Mouse (Mus musculus): ENCODE data around the gene Asb15. TPM values are rescaled to one million over a fixed set of nuclear protein-coding genes. Genes with fewer than 3 reads are reported as not detected.

The Asb15 gene
- polyA plus RNA-seq, 1 experiment = 1.1 TPM

- no peak for DNase-seq
- H3K36me3 ChIP-seq (ENCODE audit: control insufficient read depth, insufficient read depth, low read length) = no peaks in the 10 kb centered on the region
- H3K4me3 ChIP-seq (ENCODE audit: control insufficient read depth, insufficient read depth, low read length) = no peak overlapping the region
- WGBS = 95% methylated on average over 5 of the region's 5 CpGs
- H3K27ac ChIP-seq (ENCODE audit: control insufficient read depth, insufficient read depth, low read length) = no peak overlapping the region
- no peaks in the 10 kb centered on the region for H3K27me3 ChIP-seq (ENCODE audit: control insufficient read depth, insufficient read depth, low read length)
- TF ChIP-seq POLR2A (IDR thresholded peaks at IDR 0.05; ENCODE audit: control insufficient read depth, extremely low read depth, insufficient read depth, low read length, poor library complexity) (no peak), CTCF (IDR thresholded peaks at IDR 0.05; ENCODE audit: borderline replicate concordance, control insufficient read depth, extremely low read depth, insufficient read depth, low read length, poor library complexity) (no peak)
- no peaks in the 10 kb centered on the region for H3K4me1 ChIP-seq (replicated peaks; ENCODE audit: control insufficient read depth, insufficient read depth, low read length)
These were observed 62.3 kb downstream of the Asb15 start for GRCm38 (mm10) chr6:24590282-24590681.

- no peak for DNase-seq
- Histone ChIP-seq H3K4me3 (ENCODE audit: control insufficient read depth, insufficient read depth, low read length) (no peak overlapping the region), H3K27me3 (ENCODE audit: control insufficient read depth, insufficient read depth, low read length) (no peaks in the 10 kb centered on the region), H3K4me1 (replicated peaks; ENCODE audit: control insufficient read depth, insufficient read depth, low read length) (no peaks in the 10 kb centered on the region), H3K36me3 (ENCODE audit: control insufficient read depth, insufficient read depth, low read length) (no peaks in the 10 kb centered on the region), H3K27ac (ENCODE audit: control insufficient read depth, insufficient read depth, low read length) (no peak overlapping the region)
- no peak for TF ChIP-seq POLR2A (IDR thresholded peaks at IDR 0.05; ENCODE audit: control insufficient read depth, extremely low read depth, insufficient read depth, low read length, poor library complexity)
- WGBS = 79% methylated on average over 10 of the region's 10 CpGs
These were observed 63.7 kb downstream of the Asb15 start for GRCm38 (mm10) chr6:24591525-24592218.

- WGBS = 94% methylated on average over 10 of the region's 10 CpGs
- no peak within 1 kb of the TSS for H3K27ac ChIP-seq (ENCODE audit: control insufficient read depth, insufficient read depth, low read length)
These were observed 69.6 kb downstream of the Asb15 start, which contains the start of gene Lmod2 for GRCm38 (mm10) chr6:24597500-24597899. TSS of gene Lmod2 (plus strand) at chr6:24597762.

GRCm38 (mm10) chr6:24599179-24599578 lies 71.2 kb downstream of the Asb15 start:
- no peaks in the 10 kb centered on the region for H3K4me1 ChIP-seq (replicated peaks; ENCODE audit: control insufficient read depth, insufficient read depth, low read length)
- 93% methylated on average over 6 of the region's 6 CpGs for WGBS
- TF ChIP-seq POLR2A (IDR thresholded peaks at IDR 0.05; ENCODE audit: control insufficient read depth, extremely low read depth, insufficient read depth, low read length, poor library complexity) (no peak), CTCF (IDR thresholded peaks at IDR 0.05; ENCODE audit: borderline replicate concordance, control insufficient read depth, extremely low read depth, insufficient read depth, low read length, poor library complexity) (no peak)
- H3K27ac ChIP-seq (ENCODE audit: control insufficient read depth, insufficient read depth, low read length) = no peak overlapping the region
- H3K27me3 ChIP-seq (ENCODE audit: control insufficient read depth, insufficient read depth, low read length) = no peaks in the 10 kb centered on the region
- H3K4me3 ChIP-seq (ENCODE audit: control insufficient read depth, insufficient read depth, low read length) = no peak overlapping the region
- DNase-seq = no peak
- H3K36me3 ChIP-seq (ENCODE audit: control insufficient read depth, insufficient read depth, low read length) = no peaks in the 10 kb centered on the region

More at GRCm38 (mm10) chr6:24597500-24597899, 69.6 kb downstream of the Asb15 start, which contains the start of gene Lmod2:
- H3K4me3 ChIP-seq (ENCODE audit: control insufficient read depth, insufficient read depth, low read length) = no peak within 1 kb of the TSS
- TF ChIP-seq CTCF (IDR thresholded peaks at IDR 0.05; ENCODE audit: borderline replicate concordance, control insufficient read depth, extremely low read depth, insufficient read depth, low read length, poor library complexity) (no peak), POLR2A (IDR thresholded peaks at IDR 0.05; ENCODE audit: control insufficient read depth, extremely low read depth, insufficient read depth, low read length, poor library complexity) (no peak)
- no peaks in the 10 kb centered on the region for H3K4me1 ChIP-seq (replicated peaks; ENCODE audit: control insufficient read depth, insufficient read depth, low read length)
- H3K27me3 ChIP-seq (ENCODE audit: control insufficient read depth, insufficient read depth, low read length) = no peaks in the 10 kb centered on the region
- no peaks in the 10 kb centered on the region for H3K36me3 ChIP-seq (ENCODE audit: control insufficient read depth, insufficient read depth, low read length)
- DNase-seq = no peak

- Histone ChIP-seq H3K36me3 (ENCODE audit: control insufficient read depth, insufficient read depth, low read length) (no peaks in the 10 kb centered on the region), H3K4me3 (ENCODE audit: control insufficient read depth, insufficient read depth, low read length) (no peak overlapping the region), H3K27ac (ENCODE audit: control insufficient read depth, insufficient read depth, low read length) (no peak overlapping the region), H3K4me1 (replicated peaks; ENCODE audit: control insufficient read depth, insufficient read depth, low read length) (no peaks in the 10 kb centered on the region), H3K27me3 (ENCODE audit: control insufficient read depth, insufficient read depth, low read length) (no peaks in the 10 kb centered on the region)
- no peak for DNase-seq
- no peak for TF ChIP-seq POLR2A (IDR thresholded peaks at IDR 0.05; ENCODE audit: control insufficient read depth, extremely low read depth, insufficient read depth, low read length, poor library complexity)
- no peak for TF ChIP-seq CTCF (IDR thresholded peaks at IDR 0.05; ENCODE audit: borderline replicate concordance, control insufficient read depth, extremely low read depth, insufficient read depth, low read length, poor library complexity)
- WGBS = 90% methylated on average over 5 of the region's 5 CpGs
These were observed 71.7 kb downstream of the Asb15 start for GRCm38 (mm10) chr6:24599639-24600038.

- Histone ChIP-seq H3K36me3 (ENCODE audit: control insufficient read depth, insufficient read depth, low read length) (no peaks in the 10 kb centered on the region), H3K4me3 (ENCODE audit: control insufficient read depth, insufficient read depth, low read length) (no peak overlapping the region), H3K4me1 (replicated peaks; ENCODE audit: control insufficient read depth, insufficient read depth, low read length) (no peaks in the 10 kb centered on the region), H3K27me3 (ENCODE audit: control insufficient read depth, insufficient read depth, low read length) (no peaks in the 10 kb centered on the region), H3K27ac (ENCODE audit: control insufficient read depth, insufficient read depth, low read length) (no peak overlapping the region)
- DNase-seq = no peak
- WGBS = 74% methylated on average over 6 of the region's 6 CpGs
- no peak for TF ChIP-seq CTCF (IDR thresholded peaks at IDR 0.05; ENCODE audit: borderline replicate concordance, control insufficient read depth, extremely low read depth, insufficient read depth, low read length, poor library complexity)
- TF ChIP-seq POLR2A (IDR thresholded peaks at IDR 0.05; ENCODE audit: control insufficient read depth, extremely low read depth, insufficient read depth, low read length, poor library complexity) = no peak
These were observed 72.2 kb downstream of the Asb15 start for GRCm38 (mm10) chr6:24600134-24600533.

- TF ChIP-seq CTCF (IDR thresholded peaks at IDR 0.05; ENCODE audit: borderline replicate concordance, control insufficient read depth, extremely low read depth, insufficient read depth, low read length, poor library complexity) (no peak), POLR2A (IDR thresholded peaks at IDR 0.05; ENCODE audit: control insufficient read depth, extremely low read depth, insufficient read depth, low read length, poor library complexity) (no peak)
- Histone ChIP-seq H3K27ac (ENCODE audit: control insufficient read depth, insufficient read depth, low read length) (no peak overlapping the region), H3K36me3 (ENCODE audit: control insufficient read depth, insufficient read depth, low read length) (no peaks in the 10 kb centered on the region), H3K4me3 (ENCODE audit: control insufficient read depth, insufficient read depth, low read length) (no peak overlapping the region), H3K27me3 (ENCODE audit: control insufficient read depth, insufficient read depth, low read length) (no peaks in the 10 kb centered on the region), H3K4me1 (replicated peaks; ENCODE audit: control insufficient read depth, insufficient read depth, low read length) (no peaks in the 10 kb centered on the region)
- 83% methylated on average over 4 of the region's 4 CpGs for WGBS
- DNase-seq = no peak
These were observed 72.8 kb downstream of the Asb15 start for GRCm38 (mm10) chr6:24600726-24601125.
